Mouse (Mus musculus) hindbrain, embryonic 10.5 days (tissue): ENCODE data around the gene Bst2. TPM values are rescaled to one million over a fixed set of nuclear protein-coding genes. Genes with fewer than 3 reads are reported as not detected.

Source experiments
- DNase-seq: peaks from one replicate; pipeline ENCODE4 v3.0.0-alpha.2; 2017; ENCODE audit warnings: low spot score
- H3K27ac ChIP-seq: fragments of 300-500 bp; sonication (generic); 2 replicates; pipeline ENCODE4 v1.5.1; 2016; ENCODE audit warnings: mild to moderate bottlenecking, moderate library complexity
- H3K27me3 ChIP-seq: fragments of 300-500 bp; sonication (generic); 2 replicates; pipeline ENCODE4 v1.6.1; 2016; ENCODE audit warnings: mild to moderate bottlenecking; ENCODE audit not compliant: poor library complexity, insufficient read depth, severe bottlenecking
- H3K36me3 ChIP-seq: fragments of 300-500 bp; sonication (generic); 2 replicates; pipeline ENCODE4 v1.6.1; 2016; ENCODE audit warnings: mild to moderate bottlenecking, moderate library complexity
- H3K4me1 ChIP-seq: fragments of 300-500 bp; sonication (generic); replicated peaks from 2 replicates; pipeline ENCODE4 v1.6.1; 2016; ENCODE audit warnings: mild to moderate bottlenecking
- H3K4me3 ChIP-seq: fragments of 300-500 bp; sonication (generic); 2 replicates; pipeline ENCODE4 v1.5.1; 2016; ENCODE audit warnings: mild to moderate bottlenecking, moderate library complexity
- H3K9me3 ChIP-seq: fragments of 300-500 bp; sonication (generic); 2 replicates; pipeline ENCODE4 v1.6.1; 2016; ENCODE audit warnings: mild to moderate bottlenecking, moderate library complexity
- WGBS: fragments of 180-500 bp; shearing (Covaris S2); methylation state at CpG from one replicate; pipeline ENCODE4 v1.1.7; 2016; 5-methylcytosine and 5-hydroxymethylcytosine counted together
- polyA plus RNA-seq: library from polyadenylated mRNA; unstranded; fragments of >200 nt; fragmentation: Nextera tagmentation; extraction: Ambion mirVana; gene quantifications from 2 replicates; pipeline ENCODE4 v1.2.1, GENCODE M21; 2016

Gene Bst2
- polyA plus RNA-seq, 1 experiment from 2014 or later = 8.9 TPM

GRCm38 (mm10) chr8:71505979-71506378 is 31.3 kb downstream of the Bst2 start:
- Histone ChIP-seq H3K4me3 (no peak overlapping the region), H3K27me3 (peaks cover 66% of the 10 kb centered on the region), H3K27ac (no peak overlapping the region), H3K9me3 (no peaks in the 10 kb centered on the region), H3K36me3 (no peaks in the 10 kb centered on the region), H3K4me1 (peaks cover 30% of the 10 kb centered on the region)
- 85% methylated on average over 4 of the region's 4 CpGs for WGBS
- DNase-seq = no peak

- DNase-seq = no peak
- no peak overlapping the region for H3K27ac ChIP-seq
- no peaks in the 10 kb centered on the region for H3K36me3 ChIP-seq
- 94% methylated on average over 4 of the region's 4 CpGs for WGBS
- H3K27me3 ChIP-seq = peaks cover 60% of the 10 kb centered on the region
- H3K4me1 ChIP-seq = peaks cover 30% of the 10 kb centered on the region
- no peak overlapping the region for H3K4me3 ChIP-seq
- no peaks in the 10 kb centered on the region for H3K9me3 ChIP-seq
Measured at GRCm38 (mm10) chr8:71505326-71505725, 31.9 kb downstream of the Bst2 start.

DNA sequence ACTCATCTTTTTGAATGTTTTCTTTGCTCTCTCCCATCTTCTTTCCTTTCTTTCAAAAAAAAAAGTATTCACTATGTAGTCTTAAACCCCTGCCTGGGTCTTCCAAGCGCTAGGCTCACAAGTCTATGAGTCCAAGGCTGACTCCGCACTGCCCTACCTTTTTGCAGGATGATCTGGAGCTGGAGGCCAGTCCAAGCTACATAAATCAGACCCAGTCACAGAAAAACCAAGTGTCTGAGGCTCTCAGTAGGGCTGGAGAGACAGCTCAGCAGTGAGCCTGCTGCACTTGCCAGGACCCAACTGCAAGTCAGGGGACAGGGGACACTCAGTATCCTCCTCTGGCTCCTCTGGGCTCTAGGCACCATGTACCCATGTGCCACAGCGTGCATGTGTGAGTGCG is 32.9 kb downstream of the Bst2 start:
- Histone ChIP-seq H3K4me3 (no peak overlapping the region), H3K27me3 (peaks cover 50% of the 10 kb centered on the region), H3K9me3 (no peaks in the 10 kb centered on the region), H3K36me3 (no peaks in the 10 kb centered on the region), H3K27ac (no peak overlapping the region), H3K4me1 (peaks cover 25% of the 10 kb centered on the region)
- no peak for DNase-seq
- WGBS = 93% methylated on average over 4 of the region's 4 CpGs

DNA sequence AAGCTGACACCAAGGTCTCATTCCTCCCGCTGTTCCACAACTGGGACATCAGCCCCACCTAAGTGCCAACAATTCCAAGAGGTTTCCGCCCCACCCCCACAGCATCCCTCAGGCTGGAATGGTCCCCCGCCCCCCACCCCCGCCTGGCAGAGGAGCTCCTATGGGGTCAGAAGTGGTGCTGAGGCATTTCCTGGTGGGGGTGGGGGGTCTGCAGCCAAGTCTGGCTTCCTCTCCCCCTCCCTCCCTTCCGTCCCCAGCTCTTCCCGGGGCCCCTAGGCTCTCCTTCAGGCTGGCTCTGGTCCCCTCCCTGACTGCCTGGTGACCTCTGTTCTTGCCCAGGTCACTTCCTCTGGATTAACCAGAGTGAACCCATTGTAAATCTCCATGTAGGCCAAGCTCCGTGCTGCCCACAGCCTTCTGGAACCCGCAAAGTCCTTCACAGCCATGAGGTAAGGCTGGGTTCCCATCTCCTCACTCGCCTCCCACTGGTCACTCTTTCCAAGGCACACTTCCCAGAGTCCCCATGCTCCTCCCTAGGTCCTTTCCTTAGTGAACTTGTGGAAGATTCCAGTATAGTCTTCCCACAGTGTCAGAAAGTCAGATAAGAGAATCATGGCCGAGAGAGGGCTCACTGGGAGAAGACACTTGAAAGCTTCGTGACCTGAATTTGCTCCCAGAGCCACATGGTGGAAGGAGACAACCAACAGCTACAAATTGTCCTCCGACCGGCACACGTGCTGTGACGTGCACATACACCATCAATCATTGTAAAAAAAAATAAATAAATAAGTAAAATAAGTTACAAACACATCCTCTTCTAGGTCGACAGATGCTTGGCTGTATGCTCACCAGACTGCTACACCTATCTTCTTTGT is 38.2 kb downstream of the Bst2 start:
- DNase-seq = peak; percentile 44
- H3K36me3 ChIP-seq = peaks cover 9% of the 10 kb centered on the region
- 0 out of 2 replicates have a peak overlapping the region, but pooled peaks have one; percentile 4 for H3K4me3 ChIP-seq
- H3K27ac ChIP-seq = peak overlapping the region; percentile 69
- H3K4me1 ChIP-seq = peaks cover 41% of the 10 kb centered on the region
- no peaks in the 10 kb centered on the region for H3K9me3 ChIP-seq
- WGBS = 41% methylated on average over 16 of the region's 16 CpGs
- H3K27me3 ChIP-seq = no peaks in the 10 kb centered on the region

GRCm38 (mm10) chr8:71497881-71498501 is 39.3 kb downstream of the Bst2 start:
- H3K4me1 ChIP-seq = peaks cover 39% of the 10 kb centered on the region
- DNase-seq = no peak
- H3K27ac ChIP-seq = peak overlapping the region; percentile 78
- peak overlapping the region; percentile 4; the same call in 1 of the 2 replicates for H3K4me3 ChIP-seq
- 32% methylated on average over 15 of the region's 15 CpGs for WGBS
- peaks cover 18% of the 10 kb centered on the region for H3K36me3 ChIP-seq
- no peaks in the 10 kb centered on the region for H3K27me3 ChIP-seq
- no peaks in the 10 kb centered on the region for H3K9me3 ChIP-seq

GRCm38 (mm10) chr8:71497077-71497645 is 40.1 kb downstream of the Bst2 start:
- Histone ChIP-seq H3K27me3 (no peaks in the 10 kb centered on the region), H3K4me3 (no peak overlapping the region), H3K9me3 (no peaks in the 10 kb centered on the region), H3K4me1 (peaks cover 36% of the 10 kb centered on the region), H3K36me3 (peaks cover 27% of the 10 kb centered on the region), H3K27ac (no peak overlapping the region)
- 93% methylated on average over 1 of the region's 1 CpGs for WGBS
- DNase-seq = no peak

GRCm38 (mm10) chr8:71496481-71496880 is 40.8 kb downstream of the Bst2 start:
- Histone ChIP-seq H3K36me3 (peaks cover 33% of the 10 kb centered on the region), H3K27ac (peak overlapping the region; percentile 60), H3K4me1 (peaks cover 36% of the 10 kb centered on the region), H3K27me3 (no peaks in the 10 kb centered on the region), H3K4me3 (no peak overlapping the region), H3K9me3 (no peaks in the 10 kb centered on the region)
- no peak for DNase-seq
- WGBS = 49% methylated on average over 11 of the region's 11 CpGs

DNA sequence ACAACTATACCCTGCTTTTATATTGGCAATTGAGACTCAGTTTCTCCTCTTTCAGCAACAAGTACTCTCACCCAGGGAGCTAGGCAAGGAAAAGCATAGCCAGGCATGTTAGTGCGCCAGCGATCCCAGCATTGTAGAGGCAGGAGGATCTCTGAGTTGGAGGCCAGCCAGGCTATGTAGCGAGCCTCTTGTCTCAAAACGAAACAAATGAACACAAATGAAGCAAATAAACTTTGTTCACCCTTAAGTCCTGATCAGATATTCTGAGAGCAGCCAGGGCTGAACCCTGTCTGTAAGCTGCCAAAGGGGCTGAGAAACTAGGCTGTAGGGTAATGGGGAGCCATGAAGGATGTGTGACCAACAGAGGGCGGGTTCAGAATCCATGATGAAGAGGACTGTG is 41.4 kb downstream of the Bst2 start:
- peaks cover 36% of the 10 kb centered on the region for H3K4me1 ChIP-seq
- no peaks in the 10 kb centered on the region for H3K9me3 ChIP-seq
- no peaks in the 10 kb centered on the region for H3K27me3 ChIP-seq
- 95% methylated on average over 5 of the region's 5 CpGs for WGBS
- 0 out of 2 replicates have a peak overlapping the region, but pooled peaks have one; percentile 56 for H3K27ac ChIP-seq
- no peak overlapping the region for H3K4me3 ChIP-seq
- H3K36me3 ChIP-seq = peaks cover 40% of the 10 kb centered on the region
- no peak for DNase-seq

- Histone ChIP-seq H3K4me1 (peaks cover 39% of the 10 kb centered on the region), H3K27ac (0 out of 2 replicates have a peak overlapping the region, but pooled peaks have one; percentile 2), H3K27me3 (no peaks in the 10 kb centered on the region), H3K36me3 (peaks cover 48% of the 10 kb centered on the region), H3K4me3 (no peak overlapping the region), H3K9me3 (no peaks in the 10 kb centered on the region)
- DNase-seq = peak; percentile 80
- 30% methylated on average over 16 of the region's 16 CpGs for WGBS
Measured at GRCm38 (mm10) chr8:71495039-71495438, 42.2 kb downstream of the Bst2 start.

GRCm38 (mm10) chr8:71488454-71488853 is 48.8 kb downstream of the Bst2 start:
- Histone ChIP-seq H3K27ac (peak overlapping the region; percentile 91), H3K4me1 (peaks cover 51% of the 10 kb centered on the region), H3K27me3 (0 out of 2 replicates have a peak, but pooled peaks cover 4% of the 10 kb centered on the region), H3K4me3 (peak overlapping the region; percentile 96), H3K9me3 (no peaks in the 10 kb centered on the region), H3K36me3 (peaks cover 50% of the 10 kb centered on the region)
- 0% methylated on average over 22 of the region's 22 CpGs for WGBS
- DNase-seq = peak; percentile 89

- under 1% methylated on average over 33 of the region's 33 CpGs for WGBS
- peak; percentile 83 for DNase-seq
- Histone ChIP-seq H3K4me3 (peak within 1 kb of the TSS; percentile 96), H3K4me1 (peaks cover 54% of the 10 kb centered on the region), H3K27me3 (0 out of 2 replicates have a peak, but pooled peaks cover 4% of the 10 kb centered on the region), H3K36me3 (peaks cover 51% of the 10 kb centered on the region), H3K9me3 (no peaks in the 10 kb centered on the region), H3K27ac (peak within 1 kb of the TSS; percentile 91)
Measured at GRCm38 (mm10) chr8:71487691-71488445, 49.4 kb downstream of the Bst2 start, which contains the start of gene Gtpbp3. Gene Gtpbp3 (plus strand): TSS chr8:71488103.

GRCm38 (mm10) chr8:71486136-71486529 is 51.1 kb downstream of the Bst2 start:
- Histone ChIP-seq H3K4me3 (peak overlapping the region; percentile 97), H3K9me3 (no peaks in the 10 kb centered on the region), H3K4me1 (peaks cover 66% of the 10 kb centered on the region), H3K27me3 (peaks cover 17% of the 10 kb centered on the region), H3K27ac (peak overlapping the region; percentile 99), H3K36me3 (peaks cover 51% of the 10 kb centered on the region)
- no peak for DNase-seq
- WGBS = 21% methylated on average over 7 of the region's 7 CpGs
